Mouse (Mus musculus) c-Kit-positive CD71-negative TER-119-negative erythroid progenitor cells, embryonic 14.5 days (primary cell): ENCODE data around the gene Dnajb12.

Source experiments
- DNase-seq: peaks from one replicate; pipeline ENCODE4 v3.0.0-alpha.2; 2013; ENCODE audit warnings: low read depth

Dnajb12 gene

GRCm38 (mm10) chr10:59920485-59920809 is 41.1 kb downstream of the Dnajb12 start:
- DNase-seq: no peak

DNA sequence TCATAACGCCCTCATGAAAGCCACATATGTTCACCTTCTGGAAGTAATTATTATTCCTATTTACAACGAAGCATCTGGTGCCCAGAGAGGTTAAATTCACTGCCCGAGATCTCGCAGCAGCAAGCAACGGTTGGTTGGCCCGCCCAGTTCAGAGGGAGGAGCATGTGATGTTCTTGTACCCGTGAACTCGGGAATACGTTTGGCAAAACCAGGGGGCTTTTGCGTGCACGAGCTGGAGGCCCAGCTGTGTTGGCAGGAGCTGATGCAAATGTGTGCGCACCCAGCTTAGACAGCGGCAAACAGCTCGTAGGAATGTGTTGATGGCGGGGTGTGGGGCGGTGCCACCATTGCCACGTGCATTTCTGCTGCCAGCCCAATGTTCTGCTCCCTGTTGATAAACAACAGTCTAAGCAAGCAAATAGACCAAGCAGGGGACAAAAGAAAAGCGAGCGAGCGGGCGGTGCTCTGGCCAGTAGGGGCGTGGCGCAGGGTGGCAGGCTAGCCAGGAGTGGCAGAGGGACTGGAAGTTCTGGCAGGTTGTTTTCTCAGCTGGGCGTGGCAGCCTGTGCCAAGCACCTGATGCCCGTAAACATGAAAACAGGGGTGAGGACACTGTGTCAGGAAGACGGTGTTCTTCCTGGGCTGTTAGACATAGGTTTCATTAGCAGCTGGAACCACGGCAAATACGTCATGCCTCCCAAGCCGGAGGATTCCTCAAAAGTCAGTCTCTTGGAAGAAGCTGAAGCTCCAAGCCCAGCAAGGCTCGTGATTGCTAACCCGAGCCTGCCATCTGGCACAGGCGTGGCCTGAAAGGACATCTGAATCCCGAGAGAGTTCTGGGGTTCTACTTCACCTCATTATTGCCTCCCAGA is 41.7 kb downstream of the Dnajb12 start:
- DNase-seq: no peak

DNA sequence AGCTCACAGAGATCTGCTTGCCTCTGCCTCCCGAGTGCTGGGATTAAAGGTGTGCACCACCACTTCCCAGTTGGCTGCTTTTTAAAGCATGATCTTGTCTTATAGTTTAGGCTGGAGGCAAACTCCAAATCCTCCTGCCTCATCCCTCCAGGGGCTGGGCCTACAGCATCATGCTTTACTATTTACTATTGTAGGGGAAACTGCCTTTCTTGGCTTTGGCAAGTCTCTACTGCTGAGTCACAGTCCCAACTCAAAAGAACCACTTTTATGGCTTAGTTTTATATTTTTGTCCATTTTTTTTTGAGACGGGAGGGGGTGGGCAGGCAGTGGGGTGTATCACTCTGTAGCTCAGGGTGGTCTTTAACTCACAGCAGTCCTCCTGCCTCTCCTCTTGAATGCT is 44.1 kb downstream of the Dnajb12 start:
- DNase-seq: no peak

- no peak for DNase-seq
These were observed 44.9 kb downstream of the Dnajb12 start for GRCm38 (mm10) chr10:59924305-59924704.

- DNase-seq: no peak
These were observed 49.8 kb downstream of the Dnajb12 start for GRCm38 (mm10) chr10:59929205-59929604.

GRCm38 (mm10) chr10:59930996-59931395 is 51.6 kb downstream of the Dnajb12 start:
- DNase-seq: no peak

- DNase-seq: no peak
These were observed 53.2 kb downstream of the Dnajb12 start for GRCm38 (mm10) chr10:59932521-59932920.

- no peak for DNase-seq
These were observed 54.7 kb downstream of the Dnajb12 start for GRCm38 (mm10) chr10:59934039-59934438.

- DNase-seq: no peak
These were observed 56.9 kb downstream of the Dnajb12 start for GRCm38 (mm10) chr10:59936058-59936856.

GRCm38 (mm10) chr10:59938662-59939061 is 59.3 kb downstream of the Dnajb12 start:
- no peak for DNase-seq

DNA sequence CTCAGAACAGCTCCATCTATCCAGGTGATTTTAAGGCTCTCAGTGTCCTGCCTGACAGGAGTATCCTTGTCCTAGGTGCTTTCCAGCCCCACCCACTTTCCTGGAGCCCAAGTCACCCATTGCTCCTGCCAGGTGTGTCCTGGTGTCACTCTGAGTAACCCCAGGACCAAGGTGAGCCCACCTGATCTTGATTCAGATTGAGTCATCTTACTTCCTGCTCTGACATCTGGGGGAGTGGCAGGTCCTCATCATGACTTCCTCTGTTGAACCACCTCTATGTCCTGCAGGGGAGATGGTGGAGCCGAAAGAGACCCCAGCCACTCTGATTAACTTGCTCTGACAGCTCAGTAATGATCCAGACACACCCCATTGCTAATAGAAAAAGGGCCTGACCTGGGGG is 59.7 kb downstream of the Dnajb12 start:
- DNase-seq: no peak

DNA sequence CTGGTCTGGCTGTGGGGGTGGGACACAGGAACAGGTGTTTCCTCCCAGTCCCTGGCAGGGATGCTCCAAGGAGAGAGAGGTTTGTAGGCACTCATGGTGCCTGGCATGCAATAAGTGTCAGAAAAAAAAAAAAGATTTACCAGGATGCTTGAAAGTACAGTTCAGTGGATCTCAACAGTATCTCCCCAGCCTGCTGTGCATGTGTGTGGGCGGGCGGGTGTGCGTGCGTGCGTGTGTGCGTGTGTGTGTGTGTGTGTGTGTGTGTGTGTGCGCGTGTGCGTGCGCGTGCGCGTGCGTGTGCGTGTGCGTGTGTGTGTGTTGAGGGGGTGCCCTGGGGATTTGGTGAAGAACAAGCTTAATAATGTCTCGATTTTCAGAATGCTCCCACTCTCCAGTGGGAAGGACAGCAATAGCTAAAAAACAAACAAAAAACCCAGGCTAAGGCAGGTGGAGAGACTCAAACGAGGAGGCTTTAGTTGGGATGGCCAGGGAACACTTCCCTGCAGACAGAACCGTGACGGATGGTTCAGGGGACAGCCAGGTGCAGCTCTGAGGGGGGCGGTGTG is 63.0 kb downstream of the Dnajb12 start:
- DNase-seq: no peak

DNA sequence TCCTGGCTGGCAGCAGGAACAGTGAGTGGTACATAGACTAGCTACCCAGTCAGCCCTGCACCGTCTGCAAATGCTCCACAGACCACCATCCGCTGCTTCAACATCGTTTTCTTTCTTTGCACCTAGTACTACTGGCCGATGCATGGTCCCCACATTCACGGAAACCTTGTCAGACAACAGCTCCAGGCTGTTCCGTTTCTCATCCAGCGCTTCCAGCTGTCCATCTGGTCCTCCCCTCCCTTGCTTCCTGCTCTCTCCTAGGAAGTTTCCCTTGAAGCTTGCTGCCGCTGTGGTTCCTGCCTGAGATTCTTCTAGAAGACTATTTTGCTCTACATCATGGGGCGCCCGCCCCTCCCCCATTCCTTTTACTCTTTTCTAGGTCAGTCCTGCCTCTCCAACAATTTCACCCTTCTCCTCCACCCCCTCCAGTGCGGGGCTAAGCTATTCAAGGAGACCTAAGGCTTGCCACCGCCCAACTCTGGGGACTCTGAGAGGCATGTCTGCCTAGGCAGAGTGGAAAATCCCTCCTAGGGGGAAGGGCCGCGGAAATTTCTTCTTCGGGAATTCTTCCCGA is 63.6 kb downstream of the Dnajb12 start:
- no peak for DNase-seq

DNA sequence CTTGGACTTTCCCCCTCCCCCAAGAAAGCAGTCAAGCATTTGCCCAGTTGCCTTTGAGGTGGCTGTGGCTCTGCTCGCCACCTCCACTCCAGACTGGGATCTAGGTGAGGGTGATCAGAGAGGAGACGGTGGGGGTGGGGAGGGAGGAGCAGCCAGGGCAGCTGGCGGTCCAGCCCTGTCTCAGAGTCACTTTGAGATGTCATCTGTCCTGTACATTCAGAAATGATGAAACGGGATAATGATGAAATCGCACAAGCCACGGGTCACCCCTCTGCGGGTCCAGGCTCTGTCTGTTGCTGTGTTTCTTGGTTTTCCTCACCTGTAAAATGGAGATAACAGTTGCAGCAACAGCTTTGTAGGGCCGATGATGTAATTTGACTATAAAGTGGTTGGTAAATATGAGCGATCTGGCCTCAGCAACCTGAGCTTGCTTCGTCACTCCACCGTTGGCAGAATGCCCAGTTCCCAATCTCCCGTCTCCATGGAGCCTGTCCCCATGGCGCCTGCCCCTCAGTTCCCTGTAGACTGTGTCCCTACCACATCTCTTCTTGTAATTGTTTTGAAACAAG is 64.1 kb downstream of the Dnajb12 start:
- DNase-seq: no peak

DNA sequence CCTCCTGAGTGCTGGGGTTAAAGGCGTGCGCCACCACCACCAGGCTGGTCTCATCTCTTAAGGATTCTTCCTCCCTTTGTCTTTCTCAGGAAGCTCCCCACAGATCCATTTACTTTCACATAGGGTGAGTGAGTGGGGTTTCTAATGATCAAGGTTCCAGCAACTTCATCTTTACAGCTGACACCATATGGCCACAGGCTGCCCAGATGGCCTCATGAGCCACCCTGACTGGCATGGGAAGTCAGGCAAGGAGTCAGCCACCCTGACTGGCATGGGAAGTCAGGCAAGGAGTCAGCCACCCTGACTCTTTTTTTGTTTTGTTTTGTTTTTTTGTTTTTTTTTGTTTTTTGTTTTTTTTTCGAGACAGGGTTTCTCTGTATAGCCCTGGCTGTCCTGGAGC is 66.1 kb downstream of the Dnajb12 start:
- no peak for DNase-seq

- no peak for DNase-seq
These were observed 67.0 kb downstream of the Dnajb12 start for GRCm38 (mm10) chr10:59946362-59946761.

DNA sequence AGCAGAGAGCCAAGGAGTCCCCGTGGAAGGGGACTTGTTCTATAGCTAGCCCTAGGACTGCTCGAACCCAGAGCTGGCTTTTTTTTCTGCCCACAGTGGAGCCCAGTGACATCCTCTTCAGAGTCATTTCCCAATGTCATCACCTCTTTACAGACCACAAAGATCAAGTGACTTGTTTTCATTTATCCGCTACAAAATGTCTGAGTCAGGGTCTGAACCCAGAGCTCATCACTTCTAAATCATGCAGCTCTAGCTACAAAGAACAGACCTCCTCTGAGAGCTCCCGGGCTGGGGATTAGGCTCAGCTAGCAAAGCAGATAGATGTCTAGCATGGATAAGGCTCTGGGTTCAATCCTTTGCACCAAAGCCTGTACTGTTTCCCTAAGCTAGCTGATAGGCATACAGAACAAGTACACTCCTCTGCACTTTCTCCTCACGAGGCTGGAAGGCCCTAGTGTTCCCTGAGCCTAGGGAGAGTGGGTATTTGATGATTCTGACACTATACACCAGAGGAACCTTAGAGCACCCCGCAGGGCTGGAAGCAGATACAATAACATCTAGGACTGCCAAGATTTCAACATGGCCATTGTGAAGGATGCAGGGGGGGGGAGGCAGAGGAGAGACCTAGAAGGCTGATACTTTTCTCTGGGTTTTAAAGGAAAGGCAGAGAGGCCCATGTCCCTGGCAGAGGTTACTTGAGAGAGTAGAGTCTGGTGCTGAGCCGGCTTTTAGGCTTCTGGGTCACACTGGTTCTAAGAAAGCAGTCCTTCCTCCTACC is 68.1 kb downstream of the Dnajb12 start:
- DNase-seq: no peak

DNA sequence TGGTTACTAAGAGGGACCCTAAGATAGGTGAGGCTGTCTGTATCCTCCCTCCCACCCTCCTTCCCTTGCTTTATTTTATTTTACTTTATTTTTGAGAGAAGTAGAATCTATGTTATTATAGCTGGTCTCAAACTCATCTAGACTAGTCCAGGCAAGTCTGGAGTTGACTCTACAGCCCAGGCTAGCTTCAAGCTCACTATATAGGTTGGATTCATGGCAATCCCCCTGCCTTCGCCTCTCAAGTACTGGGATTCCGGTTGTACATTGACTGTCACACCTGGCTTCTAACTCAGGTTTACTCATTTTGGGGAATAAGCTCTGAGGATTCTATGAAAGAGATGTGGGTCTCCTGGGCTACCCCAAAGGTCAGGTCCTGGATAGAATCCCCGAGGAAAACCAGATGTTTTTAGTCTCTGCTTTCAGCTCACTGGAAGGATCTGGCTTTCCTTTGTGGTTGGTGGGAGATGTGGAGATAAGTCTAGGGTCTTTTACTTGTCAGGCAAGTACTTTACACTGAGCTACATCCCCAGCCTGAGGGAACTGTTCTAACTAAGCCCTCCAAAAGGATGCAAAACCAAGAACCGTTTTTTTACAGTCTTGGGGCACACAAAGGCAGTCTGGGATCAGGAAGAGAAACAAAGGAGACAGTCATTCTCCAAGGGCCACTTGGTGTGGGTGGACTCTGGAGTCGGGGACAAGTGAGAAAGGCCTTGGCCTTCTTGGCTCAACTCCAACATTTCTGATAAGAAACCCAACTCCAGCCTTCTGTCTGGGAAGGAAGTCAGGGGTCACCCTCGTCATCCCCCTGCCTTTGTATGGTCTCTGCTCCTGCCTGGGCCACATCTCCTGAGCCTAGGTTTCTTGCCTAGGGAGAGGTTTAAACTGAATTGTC is 69.3 kb downstream of the Dnajb12 start:
- DNase-seq: no peak
